Mouse (Mus musculus): ENCODE data around the gene Prrt2. TPM values are rescaled to one million over a fixed set of nuclear protein-coding genes. Genes with fewer than 3 reads are reported as not detected.

Prrt2 gene
- total and polyA plus RNA-seq, 2 experiments from 2014 or later: 109 to 155 TPM

DNA sequence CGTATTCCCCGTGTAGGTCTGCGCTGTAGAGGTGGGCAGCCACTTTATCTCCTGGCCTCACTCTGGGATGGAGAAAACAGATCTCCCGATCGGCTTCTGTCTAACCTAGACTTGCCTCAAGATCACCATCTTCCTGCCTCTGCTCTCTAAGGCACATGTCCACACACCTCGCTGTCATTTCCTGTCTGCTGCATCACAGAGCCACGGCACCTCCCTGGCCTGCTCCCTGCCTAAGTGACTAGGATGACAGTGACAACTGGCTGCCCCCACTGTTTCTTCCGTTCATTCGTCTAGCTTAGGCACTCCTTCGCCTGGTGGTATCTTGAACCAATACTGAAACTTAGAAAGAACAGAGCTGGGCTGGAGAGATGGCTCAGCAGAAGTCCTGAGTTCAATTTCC is 21.4 kb downstream of the Prrt2 start:
- TF ChIP-seq CTCF (IDR thresholded peaks at IDR 0.05): no peak
- H3K9me3 ChIP-seq (ENCODE audit: low read length): no peaks in the 10 kb centered on the region

DNA sequence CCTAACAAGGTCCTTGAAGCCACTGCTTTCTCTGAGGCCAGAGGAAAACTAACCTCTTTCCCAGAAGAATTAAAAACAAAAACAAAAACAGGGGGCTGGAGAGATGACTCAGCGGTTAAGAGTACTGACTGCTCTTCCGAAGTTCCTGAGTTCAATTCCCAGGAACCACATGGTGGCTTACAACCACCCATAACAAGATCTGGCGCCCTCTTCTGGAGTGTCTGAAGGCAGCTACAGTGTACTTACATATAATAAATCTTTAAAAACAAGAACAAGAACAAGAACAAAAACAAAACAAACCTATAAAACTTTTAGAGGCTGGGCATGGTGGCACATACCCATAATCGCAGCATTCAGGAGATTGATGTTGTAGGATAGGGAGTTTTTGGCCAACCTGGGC is 24.6 kb downstream of the Prrt2 start:
- Histone ChIP-seq H3K4me3 (ENCODE audit: low read depth, low read length) (no peak overlapping the region), H3K27me3 (ENCODE audit: insufficient read depth, low read length) (no peaks in the 10 kb centered on the region), H3K9me3 (ENCODE audit: low read length) (no peaks in the 10 kb centered on the region), H3K9ac (replicated peaks; ENCODE audit: low read length, poor library complexity, severe bottlenecking) (no peak overlapping the region), H3K36me3 (ENCODE audit: insufficient read depth, low read length) (no peaks in the 10 kb centered on the region), H3K4me1 (ENCODE audit: insufficient read depth, low read length) (no peaks in the 10 kb centered on the region), H3K4me2 (ENCODE audit: low read depth, low read length, poor library complexity, severe bottlenecking) (no peak overlapping the region), H3K27ac (ENCODE audit: low read depth, low read length) (no peak overlapping the region)
- 77% methylated on average over 4 of the region's 4 CpGs for WGBS
- no peak for TF ChIP-seq CTCF (IDR thresholded peaks at IDR 0.05)
- DNase-seq (ENCODE audit: low spot score): no peak
- no peak for ATAC-seq (ENCODE audit: low FRiP score)

More for the DNA sequence above, 21.4 kb downstream of the Prrt2 start:
- no peak overlapping the region for H3K9ac ChIP-seq (replicated peaks; ENCODE audit: low read length, poor library complexity, severe bottlenecking)
- H3K4me3 ChIP-seq (ENCODE audit: low read depth, low read length): no peak overlapping the region
- no peaks in the 10 kb centered on the region for H3K4me1 ChIP-seq (ENCODE audit: insufficient read depth, low read length)
- no peak overlapping the region for H3K4me2 ChIP-seq (ENCODE audit: low read depth, low read length, poor library complexity, severe bottlenecking)
- DNase-seq (ENCODE audit: low spot score) (no peak), ATAC-seq (ENCODE audit: low FRiP score) (no peak)
- H3K27ac ChIP-seq (ENCODE audit: low read depth, low read length): no peak overlapping the region
- no peaks in the 10 kb centered on the region for H3K36me3 ChIP-seq (ENCODE audit: insufficient read depth, low read length)
- no peaks in the 10 kb centered on the region for H3K27me3 ChIP-seq (ENCODE audit: insufficient read depth, low read length)
- WGBS: 86% methylated on average over 10 of the region's 10 CpGs

DNA sequence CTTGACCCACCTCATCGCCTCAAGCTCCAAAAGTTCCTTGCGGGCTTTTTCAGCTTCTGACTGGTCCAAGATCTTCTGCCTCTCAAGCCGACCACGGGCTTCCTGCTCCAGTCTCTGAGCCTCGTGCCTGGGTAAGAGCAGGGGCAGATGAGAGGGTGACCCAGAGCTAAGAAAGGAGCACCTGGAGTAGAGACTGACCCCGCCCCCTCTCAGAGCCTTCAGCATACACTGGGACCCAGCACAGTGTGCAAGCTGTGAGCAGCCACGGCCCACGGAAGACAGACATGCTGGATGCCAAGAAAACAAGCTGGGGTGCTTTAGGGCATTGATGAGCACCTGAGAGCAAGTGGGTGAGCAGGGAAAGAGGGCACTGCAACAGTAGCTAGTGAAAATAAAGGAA is 32.2 kb downstream of the Prrt2 start:
- 76% methylated on average over 8 of the region's 8 CpGs for WGBS
- Histone ChIP-seq H3K4me1 (ENCODE audit: insufficient read depth, low read length) (no peaks in the 10 kb centered on the region), H3K4me3 (ENCODE audit: low read depth, low read length) (no peak overlapping the region), H3K9ac (replicated peaks; ENCODE audit: low read length, poor library complexity, severe bottlenecking) (no peak overlapping the region), H3K27me3 (ENCODE audit: insufficient read depth, low read length) (no peaks in the 10 kb centered on the region), H3K36me3 (ENCODE audit: insufficient read depth, low read length) (no peaks in the 10 kb centered on the region), H3K9me3 (ENCODE audit: low read length) (no peaks in the 10 kb centered on the region), H3K4me2 (ENCODE audit: low read depth, low read length, poor library complexity, severe bottlenecking) (no peak overlapping the region), H3K27ac (ENCODE audit: low read depth, low read length) (no peak overlapping the region)
- ATAC-seq (ENCODE audit: low FRiP score): no peak
- no peak for TF ChIP-seq CTCF (IDR thresholded peaks at IDR 0.05)
- no peak for DNase-seq (ENCODE audit: low spot score)

DNA sequence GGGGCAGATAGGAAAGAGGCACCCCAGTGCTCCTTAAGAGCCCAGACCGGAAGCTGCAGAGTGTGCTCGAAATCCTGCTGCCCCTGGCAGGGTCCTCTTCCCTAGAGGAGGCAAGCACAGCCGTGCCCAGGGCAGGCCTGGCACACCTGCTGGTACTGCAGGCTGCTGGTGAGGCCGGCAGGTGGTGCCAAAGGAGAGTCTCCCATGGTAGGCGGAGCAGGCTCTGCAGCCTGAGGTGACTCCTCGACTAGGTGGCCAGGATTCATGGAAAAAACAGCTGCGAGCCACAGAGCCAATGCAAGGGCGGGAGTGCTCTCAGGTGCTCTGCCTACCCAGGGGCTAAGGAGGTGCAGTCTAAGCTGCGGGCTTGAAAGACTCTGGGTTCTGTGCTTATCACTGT is 34.7 kb downstream of the Prrt2 start:
- no peak overlapping the region for H3K9ac ChIP-seq (replicated peaks; ENCODE audit: low read length, poor library complexity, severe bottlenecking)
- 45% methylated on average over 9 of the region's 9 CpGs for WGBS
- H3K9me3 ChIP-seq (ENCODE audit: low read length): no peaks in the 10 kb centered on the region
- TF ChIP-seq CTCF (IDR thresholded peaks at IDR 0.05): peak; percentile 68
- no peak overlapping the region for H3K4me3 ChIP-seq (ENCODE audit: low read depth, low read length)
- 0 out of 2 replicates have a peak, but pooled peaks cover 5% of the 10 kb centered on the region for H3K36me3 ChIP-seq (ENCODE audit: insufficient read depth, low read length)
- no peak overlapping the region for H3K27ac ChIP-seq (ENCODE audit: low read depth, low read length)
- no peak overlapping the region for H3K4me2 ChIP-seq (ENCODE audit: low read depth, low read length, poor library complexity, severe bottlenecking)
- no peaks in the 10 kb centered on the region for H3K27me3 ChIP-seq (ENCODE audit: insufficient read depth, low read length)
- no peaks in the 10 kb centered on the region for H3K4me1 ChIP-seq (ENCODE audit: insufficient read depth, low read length)
- ATAC-seq (ENCODE audit: low FRiP score): no peak
- DNase-seq (ENCODE audit: low spot score): peak; percentile 40

DNA sequence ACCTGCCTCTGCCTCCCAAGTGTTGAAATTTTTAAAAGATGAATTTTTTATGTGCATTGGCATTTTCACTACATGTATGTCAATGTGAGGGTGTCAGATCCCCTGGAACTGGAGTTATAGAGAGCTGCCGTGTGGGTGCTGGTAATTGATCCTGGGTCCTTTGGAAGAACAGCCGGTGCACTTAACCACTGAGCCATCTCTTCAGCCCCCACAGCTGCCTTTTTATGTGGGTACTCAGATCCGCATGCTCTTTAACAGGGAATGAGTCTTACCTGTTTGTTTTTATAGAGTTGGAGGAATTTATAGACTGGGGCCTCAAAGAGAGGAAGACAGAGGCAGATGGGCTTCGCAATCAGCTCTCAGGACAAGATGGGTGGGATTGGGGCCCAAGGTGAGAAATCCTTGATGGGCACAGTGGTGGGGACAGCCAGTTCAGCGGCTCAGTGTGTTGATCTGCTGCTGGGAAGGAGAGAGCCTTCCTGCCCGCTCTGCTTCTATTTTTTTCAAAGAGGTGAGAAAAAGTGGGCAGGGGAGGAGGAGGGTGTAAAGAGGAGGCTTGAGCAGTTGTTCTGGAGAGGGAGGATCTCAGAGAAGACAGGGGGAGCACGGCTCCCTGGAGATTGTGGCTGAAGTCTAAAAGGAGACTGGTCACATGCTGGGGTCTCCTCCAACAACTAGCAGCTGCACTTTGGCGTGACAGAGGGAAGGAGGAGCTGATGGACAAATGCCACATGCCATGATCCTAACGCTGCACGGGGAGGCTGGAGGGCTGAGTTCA is 36.2 kb downstream of the Prrt2 start:
- H3K4me3 ChIP-seq (ENCODE audit: low read depth, low read length): no peak overlapping the region
- TF ChIP-seq CTCF (IDR thresholded peaks at IDR 0.05): no peak
- WGBS: 60% methylated on average over 10 of the region's 10 CpGs
- ATAC-seq (ENCODE audit: low FRiP score): no peak
- no peaks in the 10 kb centered on the region for H3K9me3 ChIP-seq (ENCODE audit: low read length)
- H3K27me3 ChIP-seq (ENCODE audit: insufficient read depth, low read length): no peaks in the 10 kb centered on the region
- H3K27ac ChIP-seq (ENCODE audit: low read depth, low read length): no peak overlapping the region
- H3K4me2 ChIP-seq (ENCODE audit: low read depth, low read length, poor library complexity, severe bottlenecking): no peak overlapping the region
- no peak overlapping the region for H3K9ac ChIP-seq (replicated peaks; ENCODE audit: low read length, poor library complexity, severe bottlenecking)
- peaks cover 13% of the 10 kb centered on the region for H3K36me3 ChIP-seq (ENCODE audit: insufficient read depth, low read length)
- no peaks in the 10 kb centered on the region for H3K4me1 ChIP-seq (ENCODE audit: insufficient read depth, low read length)
- DNase-seq (ENCODE audit: low spot score): no peak

DNA sequence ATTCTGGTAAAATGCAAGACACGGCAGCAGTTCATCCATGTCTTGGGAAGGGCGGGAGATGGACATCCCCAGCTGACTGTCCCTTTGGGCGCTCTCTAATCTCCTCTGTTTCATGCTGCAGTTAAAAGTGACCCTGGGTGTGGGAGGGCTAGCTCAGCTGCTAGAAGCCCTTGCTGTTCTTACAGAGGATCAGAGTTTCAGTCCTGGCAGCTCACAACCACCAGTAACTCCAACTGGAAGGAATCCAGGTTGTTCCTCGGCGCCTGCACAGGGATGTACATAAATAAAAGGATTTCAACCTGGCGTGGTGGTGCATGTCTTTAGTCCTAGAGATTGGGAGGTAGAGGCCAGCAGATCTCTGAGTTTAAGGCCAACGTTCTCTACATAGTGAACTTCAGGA is 37.9 kb downstream of the Prrt2 start:
- H3K9ac ChIP-seq (replicated peaks; ENCODE audit: low read length, poor library complexity, severe bottlenecking): no peak overlapping the region
- WGBS: 80% methylated on average over 7 of the region's 7 CpGs
- H3K36me3 ChIP-seq (ENCODE audit: insufficient read depth, low read length): peaks cover 28% of the 10 kb centered on the region
- no peaks in the 10 kb centered on the region for H3K4me1 ChIP-seq (ENCODE audit: insufficient read depth, low read length)
- no peak overlapping the region for H3K4me2 ChIP-seq (ENCODE audit: low read depth, low read length, poor library complexity, severe bottlenecking)
- no peaks in the 10 kb centered on the region for H3K9me3 ChIP-seq (ENCODE audit: low read length)
- H3K27me3 ChIP-seq (ENCODE audit: insufficient read depth, low read length): no peaks in the 10 kb centered on the region
- ATAC-seq (ENCODE audit: low FRiP score): no peak
- H3K27ac ChIP-seq (ENCODE audit: low read depth, low read length): no peak overlapping the region
- DNase-seq (ENCODE audit: low spot score): no peak
- no peak for TF ChIP-seq CTCF (IDR thresholded peaks at IDR 0.05)
- H3K4me3 ChIP-seq (ENCODE audit: low read depth, low read length): no peak overlapping the region

All from midbrain, postnatal 0 days (tissue).